Mouse (Mus musculus): ENCODE results near the gene Tnfrsf14. TPM values are rescaled to one million over a fixed set of nuclear protein-coding genes. Genes with fewer than 3 reads are reported as not detected.
A peak's percentile ranks its signal among the peaks of the same experiment; 100 is the strongest.

The Tnfrsf14 gene
- polyA plus RNA-seq, 1 experiment from 2014 or later: not detected

DNA sequence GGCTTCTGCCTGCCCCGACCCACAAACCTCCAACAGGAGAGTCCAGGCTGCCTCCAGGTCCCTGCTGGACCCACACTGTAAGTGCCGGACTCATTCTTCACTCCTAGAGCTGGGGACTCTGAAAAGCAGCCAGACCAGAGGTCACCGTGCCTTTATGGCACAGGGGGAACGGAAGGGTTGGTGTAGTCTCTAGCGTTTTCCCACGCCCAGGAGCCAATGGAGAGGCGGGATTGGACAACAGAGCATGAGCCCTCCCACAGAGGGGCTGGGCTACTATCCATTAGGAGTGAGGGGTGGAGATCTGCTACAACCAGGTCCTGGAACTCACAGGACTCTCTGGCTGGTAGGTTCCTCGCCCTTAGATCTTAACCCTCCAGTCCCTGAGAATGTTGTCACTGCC is 18.0 kb upstream of the Tnfrsf14 start:
- Histone ChIP-seq H3K4me3 (peak overlapping the region; percentile 28), H3K27ac (replicated peaks) (peak overlapping the region; percentile 27; the same call in 1 of the 2 replicates), H3K9me3 (no peaks in the 10 kb centered on the region), H3K4me1 (peaks cover 32% of the 10 kb centered on the region), H3K36me3 (no peaks in the 10 kb centered on the region), H3K27me3 (no peaks in the 10 kb centered on the region), H3K4me2 (replicated peaks) (peak overlapping the region; percentile 48), H3K9ac (replicated peaks) (peak overlapping the region; percentile 37)
- 3% methylated on average over 8 of the region's 8 CpGs for WGBS
- peak; percentile 75 for ATAC-seq (replicated peaks)

- no peaks in the 10 kb centered on the region for H3K36me3 ChIP-seq
- no peaks in the 10 kb centered on the region for H3K27me3 ChIP-seq
- no peak overlapping the region for H3K4me2 ChIP-seq (replicated peaks)
- H3K9ac ChIP-seq (replicated peaks): no peak overlapping the region
- peaks cover 25% of the 10 kb centered on the region for H3K4me1 ChIP-seq
- 26% methylated on average over 2 of the region's 2 CpGs for WGBS
- ATAC-seq (replicated peaks): peak; percentile 76
- H3K9me3 ChIP-seq: no peaks in the 10 kb centered on the region
- no peak overlapping the region for H3K27ac ChIP-seq (replicated peaks)
- H3K4me3 ChIP-seq: no peak overlapping the region
These were observed 15.8 kb upstream of the Tnfrsf14 start for GRCm38 (mm10) chr4:154944121-154944590.

DNA sequence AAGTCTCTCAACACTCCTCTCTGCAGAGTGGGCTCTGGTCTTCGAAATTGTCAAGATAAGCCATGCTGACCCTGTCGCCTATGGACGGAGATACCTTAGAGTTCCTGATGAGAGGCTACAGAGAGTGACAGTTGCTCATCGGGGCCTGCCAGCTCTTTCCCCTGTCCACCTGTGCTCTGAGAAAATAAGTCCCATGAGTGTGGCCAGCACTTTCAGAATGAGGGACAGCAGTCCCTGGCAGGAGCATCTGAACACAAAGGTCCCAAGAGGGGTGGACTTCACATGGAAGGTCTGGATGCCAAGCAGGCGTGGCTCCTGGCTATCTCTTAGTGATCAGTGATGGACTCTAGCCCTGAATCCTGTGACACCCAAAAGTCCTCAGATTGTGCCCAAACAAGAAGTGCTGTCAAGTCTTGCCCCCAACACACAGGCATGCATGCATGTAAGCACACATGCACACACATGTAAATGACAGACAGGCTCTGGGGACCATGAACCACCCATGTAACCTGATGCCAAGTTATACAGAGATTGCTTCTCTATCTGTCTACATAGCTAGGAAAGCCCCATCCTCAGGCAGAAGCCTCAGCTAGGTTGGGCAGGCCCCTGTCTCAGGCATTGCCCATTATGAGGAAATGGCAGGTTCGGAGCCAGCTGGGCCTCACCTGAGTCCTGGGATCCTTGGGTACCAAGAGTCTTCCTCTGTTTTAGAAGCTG is 15.1 kb upstream of the Tnfrsf14 start:
- Histone ChIP-seq H3K27ac (replicated peaks) (no peak overlapping the region), H3K4me2 (replicated peaks) (no peak overlapping the region), H3K27me3 (no peaks in the 10 kb centered on the region), H3K9ac (replicated peaks) (no peak overlapping the region), H3K4me3 (no peak overlapping the region), H3K4me1 (peaks cover 19% of the 10 kb centered on the region), H3K36me3 (no peaks in the 10 kb centered on the region), H3K9me3 (no peaks in the 10 kb centered on the region)
- ATAC-seq (replicated peaks): no peak
- WGBS: 86% methylated on average over 6 of the region's 6 CpGs

GRCm38 (mm10) chr4:154942632-154943322 is 14.4 kb upstream of the Tnfrsf14 start:
- no peak for ATAC-seq (replicated peaks)
- Histone ChIP-seq H3K36me3 (no peaks in the 10 kb centered on the region), H3K4me1 (peaks cover 13% of the 10 kb centered on the region), H3K9me3 (no peaks in the 10 kb centered on the region), H3K4me3 (no peak overlapping the region), H3K27ac (replicated peaks) (no peak overlapping the region), H3K4me2 (replicated peaks) (no peak overlapping the region), H3K27me3 (no peaks in the 10 kb centered on the region), H3K9ac (replicated peaks) (no peak overlapping the region)
- WGBS: 88% methylated on average over 10 of the region's 10 CpGs

DNA sequence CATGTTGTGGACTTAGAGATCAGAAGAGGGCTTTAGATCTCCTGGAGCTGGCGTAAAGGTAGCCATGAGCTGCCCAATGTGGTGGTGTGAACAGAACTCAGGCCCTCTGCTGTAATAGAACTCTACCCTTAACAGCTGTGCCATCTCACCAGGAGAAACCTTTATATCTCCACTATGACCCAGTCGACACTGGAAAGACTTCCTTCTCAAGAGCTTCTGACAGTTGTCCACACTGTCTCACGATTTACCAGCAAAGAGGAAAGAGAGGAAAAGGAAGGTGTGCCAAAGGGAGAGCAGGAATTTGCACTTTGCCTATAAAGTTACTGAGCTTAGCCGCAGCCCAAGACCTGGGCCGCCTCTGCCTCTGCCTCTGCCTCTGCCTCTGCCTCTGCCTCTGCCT is 13.5 kb upstream of the Tnfrsf14 start:
- Histone ChIP-seq H3K4me3 (no peak overlapping the region), H3K4me1 (peaks cover 13% of the 10 kb centered on the region), H3K27me3 (no peaks in the 10 kb centered on the region), H3K36me3 (no peaks in the 10 kb centered on the region), H3K9ac (replicated peaks) (no peak overlapping the region), H3K27ac (replicated peaks) (no peak overlapping the region), H3K9me3 (no peaks in the 10 kb centered on the region), H3K4me2 (replicated peaks) (no peak overlapping the region)
- 88% methylated on average over 5 of the region's 5 CpGs for WGBS
- no peak for ATAC-seq (replicated peaks)

DNA sequence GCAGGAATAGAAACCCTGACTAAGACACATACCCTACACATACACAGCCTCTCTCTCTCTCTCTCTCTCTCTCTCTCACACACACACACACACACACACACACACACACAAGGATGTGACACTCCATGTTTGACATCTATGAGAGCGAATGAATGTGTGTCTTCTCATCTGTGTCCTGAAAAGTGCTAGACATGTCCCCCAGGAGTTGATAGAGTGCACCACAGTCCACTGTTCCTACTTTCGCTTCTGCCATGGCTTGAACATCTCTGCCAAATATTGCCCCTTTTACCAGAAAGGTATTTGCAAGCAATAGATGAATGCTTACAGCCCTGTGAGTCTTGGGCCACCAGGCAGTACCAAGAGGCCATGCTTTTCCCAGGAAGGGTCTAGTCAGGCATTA is 11.8 kb upstream of the Tnfrsf14 start:
- no peak for ATAC-seq (replicated peaks)
- 89% methylated on average over 2 of the region's 2 CpGs for WGBS

DNA sequence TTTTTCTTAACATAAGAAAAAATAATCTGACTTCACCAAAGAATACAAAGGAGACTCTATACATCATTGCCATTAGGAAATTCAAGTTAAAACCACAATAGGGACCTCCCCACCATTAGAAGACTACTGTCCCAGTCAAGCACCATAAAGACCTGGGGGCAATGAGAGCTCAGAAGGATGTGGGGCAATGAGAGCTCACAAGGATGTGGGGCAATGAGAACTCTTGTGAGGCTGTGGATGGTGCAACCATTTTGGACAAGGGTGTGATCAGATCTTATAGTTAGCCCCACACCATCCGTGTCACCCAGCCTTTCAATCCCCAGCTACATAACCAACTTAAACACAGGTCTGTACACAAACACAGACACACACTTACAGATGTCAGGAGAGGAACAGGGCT is 9.4 kb upstream of the Tnfrsf14 start:
- Histone ChIP-seq H3K4me3 (no peak overlapping the region), H3K27ac (replicated peaks) (no peak overlapping the region), H3K36me3 (no peaks in the 10 kb centered on the region), H3K4me2 (replicated peaks) (no peak overlapping the region), H3K9me3 (no peaks in the 10 kb centered on the region), H3K4me1 (no peaks in the 10 kb centered on the region), H3K9ac (replicated peaks) (no peak overlapping the region), H3K27me3 (no peaks in the 10 kb centered on the region)
- 67% methylated on average over 1 of the region's 1 CpGs for WGBS
- no peak for ATAC-seq (replicated peaks)

More for the DNA sequence above, 11.8 kb upstream of the Tnfrsf14 start:
- Histone ChIP-seq H3K27ac (replicated peaks) (no peak overlapping the region), H3K4me2 (replicated peaks) (no peak overlapping the region), H3K27me3 (no peaks in the 10 kb centered on the region), H3K9me3 (no peaks in the 10 kb centered on the region), H3K36me3 (no peaks in the 10 kb centered on the region), H3K9ac (replicated peaks) (no peak overlapping the region), H3K4me1 (no peaks in the 10 kb centered on the region), H3K4me3 (no peak overlapping the region)

GRCm38 (mm10) chr4:154936542-154937255 is 8.3 kb upstream of the Tnfrsf14 start:
- no peaks in the 10 kb centered on the region for H3K36me3 ChIP-seq
- H3K9me3 ChIP-seq: no peaks in the 10 kb centered on the region
- no peak overlapping the region for H3K27ac ChIP-seq (replicated peaks)
- H3K4me1 ChIP-seq: no peaks in the 10 kb centered on the region
- no peak overlapping the region for H3K9ac ChIP-seq (replicated peaks)
- 48% methylated on average over 8 of the region's 8 CpGs for WGBS
- no peak overlapping the region for H3K4me3 ChIP-seq
- no peak overlapping the region for H3K4me2 ChIP-seq (replicated peaks)
- ATAC-seq (replicated peaks): no peak
- no peaks in the 10 kb centered on the region for H3K27me3 ChIP-seq

DNA sequence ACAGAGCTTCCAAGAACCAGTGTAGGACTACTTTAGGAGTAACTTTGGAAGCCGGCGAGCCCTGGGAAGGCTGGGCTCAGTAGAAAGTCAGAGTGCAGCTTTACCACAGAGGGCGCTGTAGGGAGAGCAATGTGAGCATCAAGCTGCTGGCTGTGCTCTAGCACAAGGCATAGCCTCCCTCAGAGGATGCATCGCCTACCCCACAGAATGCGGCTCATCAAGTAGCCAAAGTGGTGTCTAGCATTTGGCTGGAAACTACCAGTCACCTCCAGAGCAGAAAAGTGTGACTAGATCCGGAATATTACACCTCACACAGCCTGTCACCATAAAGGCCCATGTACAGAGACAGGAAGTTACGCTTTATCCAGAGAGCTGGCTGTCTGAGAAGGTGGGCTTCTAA is 7.4 kb upstream of the Tnfrsf14 start:
- 73% methylated on average over 7 of the region's 7 CpGs for WGBS
- no peak overlapping the region for H3K4me2 ChIP-seq (replicated peaks)
- H3K4me1 ChIP-seq: no peaks in the 10 kb centered on the region
- no peak overlapping the region for H3K4me3 ChIP-seq
- H3K9me3 ChIP-seq: no peaks in the 10 kb centered on the region
- H3K27me3 ChIP-seq: no peaks in the 10 kb centered on the region
- ATAC-seq (replicated peaks): no peak
- no peak overlapping the region for H3K9ac ChIP-seq (replicated peaks)
- no peak overlapping the region for H3K27ac ChIP-seq (replicated peaks)
- H3K36me3 ChIP-seq: no peaks in the 10 kb centered on the region

DNA sequence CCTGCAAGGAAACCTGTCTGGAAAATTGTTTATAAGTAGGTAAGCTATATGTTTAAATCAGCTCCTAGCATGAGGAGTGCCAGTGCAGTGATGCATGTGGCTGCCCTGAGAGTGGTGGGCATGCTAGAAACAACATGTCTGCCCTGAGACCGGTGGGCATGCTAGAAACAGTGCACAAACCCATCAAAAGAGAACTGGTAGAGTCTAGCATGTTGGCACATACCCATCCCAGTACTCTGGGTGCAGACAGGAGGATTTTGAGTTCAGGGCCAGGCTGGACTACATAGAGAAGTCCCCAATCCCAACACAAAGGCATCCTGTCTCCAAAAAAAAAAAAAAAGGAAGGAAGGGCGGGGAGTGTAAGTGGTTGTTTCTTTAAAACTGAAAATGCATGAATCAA is 6.4 kb upstream of the Tnfrsf14 start:
- Histone ChIP-seq H3K27me3 (no peaks in the 10 kb centered on the region), H3K27ac (replicated peaks) (no peak overlapping the region), H3K4me3 (no peak overlapping the region), H3K4me1 (no peaks in the 10 kb centered on the region), H3K9me3 (no peaks in the 10 kb centered on the region), H3K36me3 (no peaks in the 10 kb centered on the region), H3K9ac (replicated peaks) (no peak overlapping the region), H3K4me2 (replicated peaks) (no peak overlapping the region)
- 88% methylated on average over 2 of the region's 2 CpGs for WGBS
- no peak for ATAC-seq (replicated peaks)

DNA sequence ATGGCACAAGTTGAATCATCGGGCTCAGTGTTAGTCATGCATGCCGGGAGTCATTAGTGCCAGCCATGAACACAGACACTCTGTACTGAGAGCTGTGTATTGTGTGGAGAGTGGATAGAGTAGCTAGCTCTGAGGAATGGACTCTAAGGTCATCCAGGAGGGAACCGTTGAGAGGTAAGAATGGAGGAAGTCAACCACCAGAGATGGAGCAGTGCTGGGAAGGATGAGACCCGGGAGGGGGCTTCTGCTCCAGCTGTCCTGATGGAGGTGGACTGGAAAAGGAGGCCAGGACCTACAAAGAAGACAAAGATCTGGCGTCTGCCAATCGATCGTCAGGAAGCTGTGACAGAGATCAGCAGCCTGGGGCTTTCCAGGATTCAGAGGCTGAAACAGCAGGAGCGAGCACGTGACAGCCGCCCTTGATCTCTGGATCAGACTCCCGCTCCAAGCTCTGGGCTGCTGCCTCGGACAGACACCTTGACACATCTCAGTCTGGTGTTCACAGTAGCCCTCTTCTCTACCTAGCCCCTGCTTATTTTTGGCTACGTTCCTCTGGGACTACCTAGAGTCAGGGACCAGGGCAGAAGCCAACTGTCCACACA is 5.0 kb upstream of the Tnfrsf14 start:
- Histone ChIP-seq H3K27ac (replicated peaks) (no peak overlapping the region), H3K4me2 (replicated peaks) (no peak overlapping the region), H3K4me3 (no peak overlapping the region), H3K36me3 (no peaks in the 10 kb centered on the region), H3K9ac (replicated peaks) (no peak overlapping the region), H3K9me3 (no peaks in the 10 kb centered on the region), H3K27me3 (no peaks in the 10 kb centered on the region), H3K4me1 (no peaks in the 10 kb centered on the region)
- 62% methylated on average over 13 of the region's 13 CpGs for WGBS
- ATAC-seq (replicated peaks): no peak

DNA sequence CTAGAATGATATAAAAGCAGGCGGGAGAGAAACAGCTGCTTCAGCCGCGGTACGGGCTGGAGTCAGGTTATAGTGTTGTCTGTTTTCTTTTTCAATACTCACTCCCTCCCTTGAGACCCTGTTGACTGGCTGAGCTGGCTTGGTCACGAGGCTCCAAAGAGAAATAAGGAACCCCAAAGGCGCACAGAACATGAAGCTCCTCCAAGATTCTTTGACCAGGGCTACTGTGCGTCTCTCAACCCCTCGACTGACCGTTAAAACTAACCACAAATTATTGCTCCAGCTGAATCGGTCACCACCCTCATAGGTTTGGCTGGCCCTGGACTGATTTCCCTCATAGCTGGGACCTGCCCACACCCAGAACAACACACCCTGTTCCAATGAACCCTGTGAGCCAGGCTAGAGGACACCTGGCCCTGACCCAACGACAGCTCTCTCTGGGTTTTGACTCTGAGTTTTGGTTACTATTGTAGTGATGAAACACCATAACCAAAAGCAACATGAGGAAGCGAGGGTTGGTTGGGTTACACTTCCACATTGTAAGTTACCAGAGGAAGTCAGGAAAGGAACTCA is 811 bp upstream of the Tnfrsf14 start:
- no peak for ATAC-seq (replicated peaks)
- no peaks in the 10 kb centered on the region for H3K9me3 ChIP-seq
- 89% methylated on average over 12 of the region's 12 CpGs for WGBS

More for the DNA sequence above, 811 bp upstream of the Tnfrsf14 start:
- Histone ChIP-seq H3K4me2 (replicated peaks) (no peak overlapping the region), H3K27me3 (no peaks in the 10 kb centered on the region), H3K4me3 (no peak overlapping the region), H3K9ac (replicated peaks) (no peak overlapping the region), H3K27ac (replicated peaks) (no peak overlapping the region), H3K4me1 (no peaks in the 10 kb centered on the region), H3K36me3 (no peaks in the 10 kb centered on the region)

Data from forebrain, embryonic 15.5 days (tissue).